Mouse (Mus musculus): Measurements from ENCODE around the gene Pibf1. TPM values are rescaled to one million over a fixed set of nuclear protein-coding genes. Genes with fewer than 3 reads are reported as not detected.

The Pibf1 gene
- total and polyA plus RNA-seq, 3 experiments = 11.8 to 24.7 (median 13.9) TPM

GRCm38 (mm10) chr14:99058959-99059586 lies 40.2 kb upstream of the Pibf1 start:
- DNase-seq (ENCODE audit: extremely low read depth) = no peak
- no peak overlapping the region for H3K4me2 ChIP-seq (ENCODE audit: insufficient read depth, low read depth, poor library complexity, severe bottlenecking)
- no peak overlapping the region for H3K27ac ChIP-seq (ENCODE audit: insufficient read depth, low read depth)
- H3K79me2 ChIP-seq (replicated peaks; ENCODE audit: control insufficient read depth, extremely low read depth, insufficient read depth, poor library complexity, severe bottlenecking) = no peaks in the 10 kb centered on the region; the same call in 1 of the 2 replicates
- H3K9ac ChIP-seq (ENCODE audit: insufficient read depth, low read depth) = no peak overlapping the region
- H3K4me1 ChIP-seq (ENCODE audit: control insufficient read depth in 1 of 2, insufficient read depth in 2 of 2) = no peaks in the 10 kb centered on the region
- no peaks in the 10 kb centered on the region for H3K9me3 ChIP-seq (replicated peaks; ENCODE audit: low read length)
- peaks cover 54 to 79% of the 10 kb centered on the region in 2 experiments for H3K36me3 ChIP-seq (replicated peaks in 1 of 2; ENCODE audit: control insufficient read depth in 1 of 2, insufficient read depth in 1 of 2, low read length in 1 of 2)
- in situ Hi-C loops (cut with MboI; ENCODE audit: low pct_ligation_motif_present, low pct_unique_long_range_greater_than_20kb, low sequenced_read_pairs) (no loop called here), dilution Hi-C loops (cut with MboI; ENCODE audit: extremely low pct_ligation_motif_present, extremely low pct_unique_long_range_greater_than_20kb, low sequenced_read_pairs) (no loop called here)
- no peaks in the 10 kb centered on the region for H3K27me3 ChIP-seq (replicated peaks)
- no peak for TF ChIP-seq MAX (IDR thresholded peaks at IDR 0.05; ENCODE audit: low read length)
- TF ChIP-seq USF1 (IDR thresholded peaks at IDR 0.05; ENCODE audit: low read depth, low read length) = no peak
- no peak for TF ChIP-seq SMC3 (IDR thresholded peaks at IDR 0.05; ENCODE audit: low read depth, low read length)
- no peak for TF ChIP-seq ELF1 (IDR thresholded peaks at IDR 0.05; ENCODE audit: low read depth, low read length)
- TF ChIP-seq MAZ (IDR thresholded peaks at IDR 0.05; ENCODE audit: low read depth, low read length) = no peak
- TF ChIP-seq UBTF (IDR thresholded peaks at IDR 0.05; ENCODE audit: low read depth, low read length) = no peak
- no peak for TF ChIP-seq ZNF384 (IDR thresholded peaks at IDR 0.05; ENCODE audit: low read depth, low read length)
- TF ChIP-seq TBP (conservative IDR thresholded peaks at IDR 0.05; ENCODE audit: low read depth, low read length) = no peak
- no peak for TF ChIP-seq PAX5 (IDR thresholded peaks at IDR 0.05; ENCODE audit: low read length)
- no peak for TF ChIP-seq POLR2A (IDR thresholded peaks at IDR 0.05; ENCODE audit: low read depth, low read length)
- TF ChIP-seq POLR2AphosphoS2 (IDR thresholded peaks at IDR 0.05; ENCODE audit: low read depth, low read length) = no peak
- TF ChIP-seq ZC3H11A (IDR thresholded peaks at IDR 0.05; ENCODE audit: low read depth, low read length) = no peak
- TF ChIP-seq ZMIZ1 (IDR thresholded peaks at IDR 0.05; ENCODE audit: low read depth, low read length) = no peak
- no peak for TF ChIP-seq RCOR1 (conservative IDR thresholded peaks at IDR 0.05; ENCODE audit: low read depth, low read length)
- no peak for TF ChIP-seq MYC (IDR thresholded peaks at IDR 0.05; ENCODE audit: low read depth, low read length)
- TF ChIP-seq MEF2A (IDR thresholded peaks at IDR 0.05; ENCODE audit: borderline replicate concordance, low read depth, low read length) = no peak
- no peak for TF ChIP-seq CTCF (conservative IDR thresholded peaks at IDR 0.05 in 1 of 2, IDR thresholded peaks at IDR 0.05 in 1 of 2; ENCODE audit: low read depth in 2 of 2, low read length in 2 of 2)
- TF ChIP-seq GABPA (IDR thresholded peaks at IDR 0.05; ENCODE audit: insufficient replicate concordance, low read depth, low read length) = no peak
- TF ChIP-seq ETS1 (conservative IDR thresholded peaks at IDR 0.05; ENCODE audit: low read depth, low read length) = no peak
- no peak for TF ChIP-seq EP300 (IDR thresholded peaks at IDR 0.05; ENCODE audit: low read length)
- no peak overlapping the region for H3K4me3 ChIP-seq (replicated peaks in 1 of 3; ENCODE audit: low read depth in 2 of 3, low read length in 2 of 3, poor library complexity in 1 of 3)

- DNase-seq (ENCODE audit: extremely low read depth) = no peak
- dilution Hi-C loops (cut with MboI; ENCODE audit: extremely low pct_ligation_motif_present, extremely low pct_unique_long_range_greater_than_20kb, low sequenced_read_pairs) (no loop called here), in situ Hi-C loops (cut with MboI; ENCODE audit: low pct_ligation_motif_present, low pct_unique_long_range_greater_than_20kb, low sequenced_read_pairs) (no loop called here)
- Histone ChIP-seq H3K27ac (ENCODE audit: insufficient read depth, low read depth) (no peak overlapping the region), H3K4me1 (ENCODE audit: control insufficient read depth in 1 of 2, insufficient read depth in 2 of 2) (no peaks in the 10 kb centered on the region), H3K36me3 (replicated peaks in 1 of 2; ENCODE audit: control insufficient read depth in 1 of 2, insufficient read depth in 1 of 2, low read length in 1 of 2) (peaks cover 51 to 70% of the 10 kb centered on the region in 2 experiments), H3K79me2 (replicated peaks; ENCODE audit: control insufficient read depth, extremely low read depth, insufficient read depth, poor library complexity, severe bottlenecking) (no peaks in the 10 kb centered on the region; the same call in 1 of the 2 replicates), H3K4me2 (ENCODE audit: insufficient read depth, low read depth, poor library complexity, severe bottlenecking) (no peak overlapping the region), H3K9ac (ENCODE audit: insufficient read depth, low read depth) (no peak overlapping the region), H3K4me3 (replicated peaks in 1 of 3; ENCODE audit: low read depth in 2 of 3, low read length in 2 of 3, poor library complexity in 1 of 3) (no peak overlapping the region), H3K27me3 (replicated peaks) (no peaks in the 10 kb centered on the region), H3K9me3 (replicated peaks; ENCODE audit: low read length) (no peaks in the 10 kb centered on the region)
- TF ChIP-seq MAZ (IDR thresholded peaks at IDR 0.05; ENCODE audit: low read depth, low read length) (no peak), JUND (conservative IDR thresholded peaks at IDR 0.05; ENCODE audit: low read depth, low read length) (no peak), MAX (IDR thresholded peaks at IDR 0.05; ENCODE audit: low read length) (no peak), POLR2AphosphoS2 (IDR thresholded peaks at IDR 0.05; ENCODE audit: low read depth, low read length) (no peak), NELFE (IDR thresholded peaks at IDR 0.05; ENCODE audit: low read depth, low read length) (no peak)
Measured at GRCm38 (mm10) chr14:99060616-99061015, 38.6 kb upstream of the Pibf1 start.

All from CH12.LX (cell line).